Mouse (Mus musculus) ovary, postnatal 14 days (tissue): ENCODE measurements around the gene Gak.
"Not testable (repeated sequence)": the region's sequence is repeated elsewhere in the genome, so short reads cannot be mapped to it uniquely, and the experiment has no call there.

Experiments used
- DNase-seq: peaks from one replicate; pipeline ENCODE4 v3.0.0; 2022; ENCODE audit warnings: low spot score

The Gak gene

DNA sequence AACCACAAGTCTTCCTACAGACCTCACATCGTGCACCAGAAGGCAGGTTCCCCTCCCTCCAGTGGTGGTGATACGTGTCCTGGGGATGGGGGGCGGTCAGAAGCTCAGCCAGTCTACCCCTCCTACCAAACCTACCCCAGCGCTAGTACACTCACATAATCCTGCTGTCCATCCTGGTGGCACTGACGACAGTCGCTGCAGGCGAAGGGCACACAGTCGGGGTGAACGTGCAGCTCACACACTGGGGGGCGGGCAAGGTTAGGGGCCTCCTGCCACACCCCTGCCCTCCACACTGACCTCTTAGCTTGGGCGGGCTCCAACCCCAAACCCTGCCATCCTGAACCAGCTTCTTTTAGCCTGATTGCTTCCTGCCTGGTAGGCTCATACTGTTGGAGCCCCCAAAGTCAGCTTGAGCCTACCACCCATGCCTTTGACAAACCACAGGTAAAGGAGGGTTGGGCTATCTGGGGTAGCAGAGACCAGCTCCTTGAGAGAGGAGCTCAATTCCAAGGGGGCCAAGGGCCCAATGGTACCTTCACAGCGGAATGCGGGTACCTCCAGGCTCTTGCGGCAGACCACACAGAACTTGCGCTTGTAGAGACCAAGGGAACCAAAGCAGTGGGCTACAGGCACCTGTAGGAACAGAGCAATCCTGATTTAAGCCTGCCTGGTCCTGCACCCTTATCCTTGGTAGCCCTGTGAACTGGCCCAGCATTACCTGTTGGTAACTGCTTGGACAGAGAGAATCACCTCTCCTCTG lies 26.5 kb upstream of the Gak start:
- no peak for DNase-seq

DNA sequence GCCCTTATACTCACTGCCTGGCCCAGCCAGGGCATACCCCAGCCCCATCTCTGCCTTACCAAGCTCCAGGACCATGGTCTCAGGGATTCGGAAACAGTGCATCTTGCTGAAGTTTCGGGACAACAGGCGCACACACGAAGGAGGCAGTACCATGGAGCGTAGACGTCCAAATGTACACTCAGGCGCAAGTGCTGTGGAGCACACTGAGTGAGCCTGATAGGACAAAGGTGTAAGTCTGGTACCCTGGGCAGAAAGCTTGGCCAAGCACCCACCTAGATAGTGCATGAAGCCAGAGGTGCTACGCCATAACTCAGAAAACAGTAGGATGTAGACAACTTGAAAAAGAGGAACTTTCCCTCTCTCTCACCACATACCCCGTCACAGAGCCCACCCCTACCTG lies 25.8 kb upstream of the Gak start:
- DNase-seq, result no peak

DNA sequence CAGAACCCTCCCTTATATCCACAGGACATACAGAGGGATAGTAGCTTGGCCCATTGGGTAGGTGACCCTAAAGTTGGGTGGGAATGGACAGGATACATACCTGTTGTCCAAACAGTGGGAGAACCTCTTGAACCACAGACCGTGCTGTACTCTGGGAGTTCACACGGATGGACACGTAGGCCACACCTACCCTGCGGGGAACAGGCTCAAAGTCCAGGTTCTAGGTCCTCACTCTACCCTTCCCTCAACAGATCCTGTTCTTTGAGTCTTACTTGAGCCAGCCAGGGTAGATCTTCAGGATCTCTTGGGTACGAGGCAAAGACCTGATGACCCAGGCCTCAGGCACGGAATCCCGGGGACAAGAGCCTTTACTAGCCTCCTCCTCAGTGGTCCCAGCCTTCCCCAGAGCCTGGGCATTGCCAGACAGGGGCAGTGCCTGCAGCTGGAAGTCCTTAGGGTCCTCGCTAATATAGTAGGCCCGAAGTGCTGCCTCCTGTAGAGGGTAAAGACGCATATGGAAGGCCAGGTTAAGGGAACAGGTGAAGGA lies 25.0 kb upstream of the Gak start:
- no peak for DNase-seq

DNA sequence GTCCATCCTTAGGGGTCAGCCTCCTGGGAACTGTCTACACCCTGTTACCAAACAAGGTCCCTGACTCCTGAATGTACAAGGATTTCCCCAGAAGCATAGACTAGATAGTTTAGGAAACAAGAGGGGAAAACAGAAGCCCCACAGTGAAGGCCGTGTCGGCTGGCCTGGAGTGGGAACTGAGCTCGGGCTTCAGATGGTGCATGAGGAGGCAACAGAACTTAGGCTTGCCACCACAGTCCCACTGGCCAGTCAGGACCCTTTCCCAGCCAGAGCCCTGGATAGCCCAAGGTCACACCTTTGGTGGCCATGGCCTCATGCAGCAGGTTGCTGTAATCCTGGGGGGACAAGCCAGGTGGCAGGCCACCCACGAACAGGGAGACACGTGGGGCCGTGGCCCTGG lies 23.8 kb upstream of the Gak start:
- DNase-seq, result no peak

DNA sequence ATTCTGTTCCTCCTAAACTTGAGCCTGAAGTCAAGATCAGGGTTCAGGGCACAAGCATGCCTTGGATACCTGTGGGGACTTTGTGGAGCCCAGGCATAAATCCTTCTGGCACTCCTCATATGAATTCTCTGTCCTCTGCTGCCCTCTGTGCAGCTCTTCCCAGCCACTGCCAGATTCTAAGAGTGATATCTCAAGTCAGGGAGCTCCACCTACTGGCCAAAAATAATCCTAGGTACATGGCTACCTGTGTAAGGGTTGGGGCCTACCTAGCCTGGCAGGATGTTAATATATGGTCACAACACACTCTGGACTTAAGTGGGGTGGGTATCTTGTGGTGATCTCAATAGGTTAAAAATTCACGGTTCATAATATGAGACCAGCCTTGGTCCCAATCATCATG lies 22.3 kb upstream of the Gak start:
- DNase-seq, result no peak

DNA sequence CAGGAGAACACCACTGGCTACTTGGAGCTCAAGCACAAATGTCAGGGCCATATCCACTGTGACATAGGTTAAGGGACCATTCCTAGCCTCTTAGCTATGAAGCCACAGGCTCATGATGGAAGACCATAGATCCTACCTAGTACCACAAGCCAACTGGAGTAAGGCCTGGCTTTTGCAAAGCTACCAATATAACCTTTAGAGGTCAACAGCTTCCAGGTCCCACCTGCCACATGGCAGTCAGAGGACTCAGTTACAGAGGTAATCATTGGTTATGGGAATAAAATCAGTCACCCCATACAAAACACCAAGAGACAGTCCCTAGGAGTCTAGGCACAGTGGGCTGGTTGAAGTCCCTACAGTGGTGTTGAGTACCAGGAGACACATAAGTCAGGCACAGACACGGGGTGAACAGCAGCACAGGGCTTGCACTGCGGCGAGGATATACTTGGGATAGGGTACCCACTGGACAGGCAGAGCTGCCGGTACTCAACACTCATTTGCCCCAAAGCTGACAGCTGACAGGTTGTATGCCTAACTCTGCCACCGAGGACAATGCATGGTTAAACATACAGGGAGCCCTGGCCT lies 21.7 kb upstream of the Gak start:
- no peak for DNase-seq

DNA sequence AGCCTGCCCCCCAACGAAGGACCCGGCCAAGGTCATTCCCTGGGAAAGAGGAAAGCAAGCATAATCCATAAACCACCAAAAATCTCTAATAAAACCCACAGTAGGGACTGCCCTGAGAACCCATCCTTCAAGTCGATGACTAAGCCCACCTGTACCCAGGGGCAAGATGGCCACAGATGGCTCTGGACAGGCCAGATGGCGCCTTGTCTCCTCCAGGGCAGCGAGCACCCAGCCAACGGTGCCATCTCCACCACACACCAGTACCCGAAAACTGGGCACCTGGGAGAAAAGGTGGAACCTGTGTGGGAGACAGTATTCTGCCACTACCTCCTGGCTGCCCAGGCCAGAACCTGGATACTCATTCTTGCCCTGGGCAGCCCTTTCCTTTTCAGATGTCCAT lies 20.8 kb upstream of the Gak start:
- DNase-seq, result no peak

DNA sequence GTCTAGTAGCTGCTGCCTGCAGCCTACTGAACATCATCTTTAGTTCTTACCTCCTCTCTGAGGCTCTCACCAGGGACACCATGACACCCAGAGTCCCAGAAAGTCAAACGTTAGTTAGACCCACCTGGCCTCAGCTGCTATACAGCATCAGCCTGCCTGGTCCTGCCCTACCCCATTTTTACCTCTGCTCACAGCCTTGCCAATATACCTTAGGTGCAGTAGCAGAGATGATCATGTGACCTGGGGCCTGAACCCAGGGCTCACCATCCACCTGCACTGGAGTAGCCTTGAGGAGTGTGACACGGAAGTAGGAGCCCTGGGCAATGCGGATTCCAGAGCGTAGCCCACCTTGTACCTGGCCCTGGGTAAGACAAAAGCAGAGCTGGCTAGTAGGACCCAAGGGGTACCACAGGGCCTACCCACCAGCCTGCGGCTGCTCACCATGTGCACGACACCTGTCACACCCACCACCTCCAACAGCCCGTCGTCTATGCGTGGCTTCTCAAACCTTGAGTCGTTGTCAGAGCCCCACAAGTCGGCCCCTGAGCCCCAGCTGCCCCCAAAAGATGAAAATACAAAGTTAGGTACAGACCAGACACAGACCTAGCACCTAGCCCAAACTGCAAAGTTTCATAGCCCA lies 19.5 kb upstream of the Gak start:
- no peak for DNase-seq

DNA sequence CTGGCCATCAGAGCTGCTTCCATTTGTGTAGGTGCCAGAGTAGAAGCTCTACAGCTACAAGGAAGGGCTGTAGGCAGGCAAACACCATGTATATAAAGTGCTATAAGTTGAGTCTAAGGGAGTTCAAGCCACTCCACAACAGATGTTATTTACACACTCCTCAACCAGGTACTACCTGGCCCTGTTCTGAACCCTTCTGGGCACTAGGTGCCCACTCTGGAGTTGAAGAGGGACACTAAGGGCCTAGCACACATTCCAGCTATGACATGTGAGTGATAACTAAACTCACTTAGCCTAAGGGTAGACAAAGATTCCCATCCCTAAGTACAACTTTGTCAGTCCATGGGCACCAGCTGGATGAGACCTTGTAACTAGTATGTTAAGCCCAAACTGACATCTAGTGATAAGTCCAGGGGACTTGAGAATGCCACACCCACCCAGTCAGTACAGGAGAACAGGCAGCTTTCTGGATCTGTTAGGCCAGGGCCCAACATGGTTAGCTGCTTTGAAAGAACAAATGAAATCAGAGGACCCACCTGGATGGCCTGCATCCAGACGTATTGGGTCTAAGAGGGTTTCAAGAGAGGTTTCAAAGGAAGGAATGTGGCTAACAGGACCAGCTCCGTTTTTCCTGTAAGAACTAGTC lies 18.4 kb upstream of the Gak start:
- no peak for DNase-seq

DNA sequence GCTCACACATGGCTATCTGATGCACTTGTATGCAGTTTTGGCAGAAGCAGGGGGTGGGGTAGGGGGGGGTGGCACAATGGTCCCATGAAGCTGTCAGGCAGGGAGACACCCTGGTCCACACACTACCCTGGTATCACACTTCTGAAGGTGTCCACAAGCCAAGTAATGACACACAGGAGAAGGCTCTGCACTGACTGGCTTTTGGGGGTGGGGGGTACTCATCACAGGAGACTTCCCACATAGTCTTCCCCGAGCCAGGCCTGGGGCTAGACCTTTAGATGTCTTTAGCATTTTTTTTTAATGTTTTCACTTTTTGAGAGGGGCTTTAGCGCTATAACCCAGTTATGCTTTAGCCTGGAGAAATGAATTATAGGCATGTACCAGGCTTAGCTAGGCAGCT lies 17.8 kb upstream of the Gak start:
- DNase-seq, result no peak

DNA sequence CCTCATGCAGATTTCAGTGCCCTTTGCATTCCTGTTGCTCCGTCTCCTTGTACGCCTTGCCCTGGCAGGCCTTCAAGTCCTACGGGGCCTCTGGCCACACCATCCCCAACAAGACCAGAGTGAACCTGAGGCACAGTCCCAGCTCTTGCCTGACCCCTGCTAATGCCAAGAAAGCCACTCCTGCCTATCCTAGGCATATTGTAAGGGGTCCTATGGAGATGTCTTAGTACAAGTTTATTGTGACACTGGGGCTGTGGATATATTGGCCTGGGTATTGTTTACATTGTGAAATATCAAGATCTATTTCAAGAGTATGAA lies 16.7 kb upstream of the Gak start:
- DNase-seq, result no peak

DNA sequence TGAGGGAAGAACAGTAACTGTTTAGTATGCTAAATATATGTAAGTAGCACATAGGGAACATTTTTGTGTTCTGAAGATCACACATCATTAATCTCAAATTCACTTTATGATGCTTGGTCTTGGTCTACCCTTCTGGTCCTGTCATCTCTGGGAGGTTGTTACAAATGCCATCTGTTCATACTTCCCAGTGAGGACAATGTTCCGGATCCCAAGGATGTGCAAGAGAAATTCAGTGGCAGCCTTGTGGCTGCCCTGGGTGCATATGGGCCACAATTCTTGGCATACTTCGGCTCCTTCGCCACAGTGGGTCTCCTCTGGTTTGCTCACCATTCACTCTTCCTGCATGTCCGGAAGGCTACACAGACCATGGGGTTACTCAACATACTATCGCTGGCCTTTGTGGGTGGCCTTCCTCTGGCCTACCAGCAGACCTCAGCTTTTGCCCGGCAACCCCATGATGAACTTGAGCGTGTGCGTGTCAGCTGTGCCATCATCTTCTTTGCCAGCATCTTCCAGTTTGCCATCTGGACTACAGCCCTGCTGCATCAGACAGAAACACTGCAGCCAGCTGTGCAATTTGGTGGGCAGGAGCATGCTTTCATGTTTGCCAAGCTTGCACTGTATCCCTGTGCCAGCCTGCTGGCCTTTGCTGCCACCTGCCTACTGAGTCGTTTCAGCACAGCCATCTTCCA lies 16.2 kb upstream of the Gak start:
- DNase-seq, result no peak

DNA sequence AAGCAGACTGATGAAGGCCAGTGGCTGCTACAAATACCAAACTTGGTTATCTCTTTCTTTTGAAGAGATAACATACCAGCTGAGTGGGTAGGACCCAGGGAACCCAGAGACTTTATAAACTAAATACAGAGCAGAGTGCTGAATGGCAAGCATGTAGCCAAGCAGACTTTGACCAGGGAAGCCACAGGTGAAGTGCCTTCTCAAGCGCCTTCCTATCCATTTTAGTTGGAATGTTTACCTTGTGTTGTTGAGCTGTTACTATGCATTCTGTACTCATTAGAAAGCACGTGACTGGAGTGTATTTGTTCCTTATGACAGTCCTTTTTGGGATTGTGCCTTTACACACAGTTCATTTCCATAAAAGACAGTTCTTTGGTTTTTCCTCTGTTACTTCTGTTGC lies 14.1 kb upstream of the Gak start:
- DNase-seq, result no peak

DNA sequence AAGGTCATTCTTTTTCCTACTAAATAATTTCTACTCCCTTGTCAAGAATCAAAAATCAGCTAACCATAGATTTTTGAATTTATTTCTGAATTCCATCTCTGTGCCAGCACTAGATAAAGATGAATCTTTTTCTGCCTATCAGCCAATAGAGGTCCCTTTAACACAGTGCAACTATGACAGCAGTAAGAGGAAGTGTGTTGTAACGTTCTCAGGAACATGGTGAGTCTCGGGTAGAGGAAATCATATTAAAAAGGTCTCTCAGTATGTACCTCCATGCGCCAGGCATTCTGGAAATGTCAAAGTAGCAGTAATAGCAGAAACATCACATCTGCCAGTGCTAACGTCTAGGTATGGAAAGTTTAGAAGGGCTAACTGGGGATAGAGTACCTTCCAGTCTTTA lies 6.6 kb upstream of the Gak start:
- no peak for DNase-seq

DNA sequence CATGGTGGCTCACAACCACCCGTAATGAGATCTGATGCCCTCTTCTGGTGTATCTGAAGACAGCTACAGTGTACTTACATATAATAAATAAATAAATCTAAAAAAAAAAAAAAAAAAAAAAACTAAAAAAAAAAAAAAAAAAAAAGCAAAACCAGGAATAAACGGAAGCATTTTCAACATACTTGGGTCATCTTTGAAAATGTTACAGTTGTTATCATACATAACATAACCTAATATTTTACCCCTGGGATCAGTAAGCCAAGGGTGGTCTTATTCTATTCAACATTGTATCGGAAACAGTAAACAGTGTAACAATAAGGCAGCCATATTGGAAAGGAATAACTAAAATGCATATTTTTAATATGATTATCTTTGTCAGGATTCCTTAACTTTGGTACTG lies 4.5 kb upstream of the Gak start:
- not testable (repeated sequence) for DNase-seq

DNA sequence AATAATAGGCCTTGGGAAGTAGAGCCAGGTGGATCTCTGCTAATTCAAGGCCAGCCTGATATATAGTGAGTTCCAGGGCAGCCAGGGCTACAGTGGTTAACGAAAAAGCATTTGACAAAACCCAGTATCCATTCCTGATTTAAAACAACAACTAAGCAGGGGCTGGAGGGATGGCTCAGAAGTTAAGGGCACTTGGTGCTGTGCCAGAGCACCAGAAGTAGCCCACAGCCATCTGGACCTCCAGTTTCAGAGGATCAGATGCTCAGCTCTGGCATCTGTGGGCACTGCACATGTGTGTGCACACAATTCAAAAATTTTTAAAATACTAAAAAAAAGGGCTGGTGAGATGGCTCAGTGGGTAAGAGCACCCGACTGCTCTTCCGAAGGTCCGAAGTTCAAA lies 4.1 kb upstream of the Gak start:
- no peak for DNase-seq

DNA sequence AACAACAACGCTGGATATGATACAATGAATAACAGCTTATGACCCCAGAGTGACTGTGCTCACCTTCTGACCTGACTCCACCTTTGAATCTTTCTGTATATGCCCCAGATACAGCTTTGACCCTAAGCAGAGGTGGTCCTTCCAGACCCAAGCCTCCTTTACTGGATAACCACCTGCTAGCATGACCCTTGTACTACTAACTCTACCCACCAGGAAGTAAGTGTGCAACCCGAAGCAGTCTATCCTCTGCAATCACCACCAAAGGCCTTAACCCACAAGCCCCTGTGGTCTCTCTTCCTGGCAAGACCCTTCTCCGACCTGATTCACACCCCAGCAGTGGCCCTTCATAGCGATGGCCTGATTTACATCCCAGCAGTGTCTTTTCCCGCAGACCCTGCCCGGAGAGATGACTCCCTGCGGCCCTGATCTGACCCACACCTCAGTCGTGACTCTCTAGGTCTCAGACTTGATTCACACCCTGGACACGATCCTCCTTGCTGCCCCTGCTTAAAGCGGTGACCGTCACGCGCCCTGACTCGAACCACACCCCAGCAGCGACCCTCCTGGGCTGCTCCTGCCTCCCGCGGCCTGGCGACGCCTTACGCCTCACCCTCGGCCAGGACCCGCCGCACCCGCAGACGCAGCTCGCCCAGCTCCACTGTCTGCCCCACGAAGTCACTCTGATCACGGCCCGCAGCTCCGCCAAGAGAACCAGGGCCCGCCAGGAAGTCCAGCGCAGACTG lies 493 bp downstream of the Gak start:
- no peak for DNase-seq

DNA sequence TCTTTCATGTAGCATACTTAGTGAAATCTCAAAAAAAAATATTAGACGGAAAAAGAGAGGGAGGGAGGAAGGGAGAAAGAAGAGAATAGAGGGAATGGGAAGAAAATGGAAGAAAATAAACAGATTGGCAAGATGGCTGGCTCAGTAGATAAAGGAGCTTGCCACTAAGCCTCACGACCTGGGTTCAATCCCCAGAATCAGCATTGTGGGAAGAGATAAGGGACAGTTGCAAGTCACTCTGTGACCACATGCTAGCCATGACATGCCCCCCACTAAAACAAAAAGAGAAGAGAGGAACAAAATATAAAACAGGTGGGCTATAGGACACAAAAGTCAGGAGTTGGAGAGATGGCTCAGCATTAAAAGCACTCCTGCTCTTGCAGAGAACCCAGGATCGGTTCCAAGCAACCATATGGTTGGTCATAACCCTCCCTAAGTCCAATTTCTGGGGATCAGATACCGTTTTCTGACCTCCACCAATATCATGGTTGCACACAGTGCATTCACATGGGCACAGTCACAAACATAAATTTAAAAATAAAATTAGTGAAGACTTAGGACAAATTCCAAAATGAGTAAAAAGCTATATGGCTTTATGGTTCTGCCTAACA lies 3.4 kb downstream of the Gak start:
- DNase-seq, result no peak

DNA sequence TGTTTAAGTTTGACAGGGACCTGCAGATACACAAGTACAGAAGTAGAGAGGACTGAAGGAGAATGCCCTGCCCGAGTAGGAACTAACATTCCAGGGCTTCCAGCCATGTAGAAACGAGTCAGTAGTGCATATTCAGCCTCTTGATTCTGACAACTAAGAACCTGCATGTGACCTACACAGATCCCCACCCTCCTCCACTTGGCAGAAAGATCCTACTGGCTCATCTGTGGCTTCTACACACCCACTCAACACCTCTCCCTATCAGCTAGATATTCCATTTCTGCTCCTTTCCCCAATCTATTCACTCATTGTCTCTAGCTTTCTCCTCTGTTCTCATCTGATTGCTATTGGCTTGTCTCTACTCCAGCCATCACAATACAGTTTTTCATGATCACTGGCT lies 7.7 kb downstream of the Gak start:
- no peak for DNase-seq

DNA sequence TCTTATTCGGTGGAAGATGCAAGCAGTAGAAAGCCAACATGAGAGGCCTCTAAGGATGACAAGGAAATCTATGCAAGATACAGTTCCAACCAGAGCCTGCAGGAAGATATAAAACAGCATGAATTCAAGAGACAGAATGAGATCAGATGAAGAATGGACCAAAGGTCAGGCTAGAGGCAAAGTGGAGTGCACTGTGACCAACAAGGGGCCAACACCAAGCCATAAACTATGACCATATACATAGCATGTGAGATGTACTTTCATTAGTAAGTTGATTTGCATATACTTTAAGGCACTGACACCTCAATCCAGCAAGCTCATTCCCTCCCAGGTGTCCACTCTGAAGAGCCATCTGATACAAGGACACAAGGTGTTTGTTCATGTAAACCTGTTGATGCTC lies 19.1 kb downstream of the Gak start:
- no peak for DNase-seq

DNA sequence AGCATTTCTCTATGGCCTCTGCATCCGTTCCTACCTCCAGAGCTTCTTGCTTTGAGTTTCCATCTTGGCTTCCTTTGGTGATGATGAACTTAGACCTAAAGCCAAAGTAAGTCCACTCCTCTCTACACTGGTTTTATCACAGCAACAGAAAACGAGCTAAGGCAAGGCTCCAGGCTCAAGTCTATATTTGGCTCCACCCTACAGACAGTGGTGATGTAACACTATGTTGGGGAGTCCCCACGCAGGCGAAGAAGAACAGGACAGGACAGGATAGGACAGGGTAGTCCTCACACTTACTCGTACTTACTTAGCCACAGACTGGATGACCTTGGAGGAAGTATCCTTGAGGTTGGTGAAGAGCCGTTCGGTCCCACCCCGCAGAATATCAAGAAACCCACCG lies 27.0 kb downstream of the Gak start:
- DNase-seq, result no peak
